Mouse (Mus musculus) hindlimb bud, embryonic 11.5 days (tissue): ENCODE measurements at regions not wholly inside any gene's neighbourhood (a gene's known extent, or its start where the extent isn't known, plus 50 kb on each side); places are given as distances from the start of the nearest gene placed in this dataset.

Experiments used
- DNase-seq: peaks from one replicate; pipeline ENCODE4 v3.0.0-alpha.2; 2012; ENCODE audit warnings: low read depth, low spot score; ENCODE audit errors: extremely low spot score

- no peak for DNase-seq
Measured at GRCm38 (mm10) chr3:143947938-143948267, 257.1 kb downstream of the Lmo4 start.

- no peak for DNase-seq
Measured at GRCm38 (mm10) chr3:143947079-143947937, 257.7 kb downstream of the Lmo4 start.

GRCm38 (mm10) chr3:143939068-143939709, 265.8 kb downstream of the Lmo4 start:
- no peak for DNase-seq

- DNase-seq: no peak
Measured at GRCm38 (mm10) chr3:143925322-143925721, 279.7 kb downstream of the Lmo4 start.

GRCm38 (mm10) chr3:143919744-143920143, 285.3 kb downstream of the Lmo4 start:
- DNase-seq: no peak

- peak; percentile 44 for DNase-seq
Measured at GRCm38 (mm10) chr3:143914341-143915217, 290.4 kb downstream of the Lmo4 start.

- no peak for DNase-seq
Measured at GRCm38 (mm10) chr3:143913044-143913574, 291.9 kb downstream of the Lmo4 start.

- no peak for DNase-seq
Measured at GRCm38 (mm10) chr3:143912433-143912832, 292.6 kb downstream of the Lmo4 start.

- no peak for DNase-seq
Measured at GRCm38 (mm10) chr3:143909341-143909740, 295.7 kb downstream of the Lmo4 start.

GRCm38 (mm10) chr3:143903421-143903820, 301.6 kb downstream of the Lmo4 start:
- DNase-seq: no peak

- DNase-seq: no peak
Measured at GRCm38 (mm10) chr3:143880813-143881212, 324.2 kb downstream of the Lmo4 start.

GRCm38 (mm10) chr3:143873876-143874275, 331.1 kb downstream of the Lmo4 start:
- no peak for DNase-seq

GRCm38 (mm10) chr3:143866521-143866920, 338.5 kb downstream of the Lmo4 start:
- no peak for DNase-seq

GRCm38 (mm10) chr3:143865626-143866025, 339.4 kb downstream of the Lmo4 start:
- DNase-seq: no peak

GRCm38 (mm10) chr3:143864490-143864889, 340.5 kb downstream of the Lmo4 start:
- no peak for DNase-seq

GRCm38 (mm10) chr3:143862531-143862930, 342.5 kb downstream of the Lmo4 start:
- no peak for DNase-seq

- no peak for DNase-seq
Measured at GRCm38 (mm10) chr3:143861866-143862265, 343.2 kb downstream of the Lmo4 start.

- no peak for DNase-seq
Measured at GRCm38 (mm10) chr3:143835611-143836240, 369.3 kb downstream of the Lmo4 start.

GRCm38 (mm10) chr3:143834725-143835124, 370.3 kb downstream of the Lmo4 start:
- no peak for DNase-seq

GRCm38 (mm10) chr3:143823395-143823777, 381.6 kb downstream of the Lmo4 start:
- DNase-seq: no peak
